Mouse (Mus musculus): ENCODE data around the gene Hrc.

Hrc gene

DNA sequence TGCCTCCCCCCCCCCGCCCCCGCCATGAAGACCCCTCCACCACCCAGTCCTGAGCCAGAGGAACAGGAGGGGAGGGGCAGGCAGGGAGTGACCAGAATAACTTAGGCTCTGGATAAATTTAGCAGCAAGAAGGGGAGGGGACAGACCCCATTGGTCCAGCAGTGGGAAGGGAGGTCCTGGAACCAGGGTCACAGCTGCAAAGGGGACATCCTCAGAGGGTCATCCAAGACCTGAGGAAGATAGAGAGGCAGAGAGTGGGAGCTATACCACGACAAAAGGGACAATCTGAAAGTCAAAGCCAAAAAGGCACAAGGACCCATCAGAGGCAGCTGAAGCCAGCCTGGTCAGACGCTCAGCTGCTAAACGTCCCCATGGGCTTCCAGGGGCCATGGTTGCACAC is at the start of gene Hrc:
Gene Hrc (plus strand): TSS at position 235 of the 400 bp plus-strand sequence.
- no peak for DNase-seq

DNA sequence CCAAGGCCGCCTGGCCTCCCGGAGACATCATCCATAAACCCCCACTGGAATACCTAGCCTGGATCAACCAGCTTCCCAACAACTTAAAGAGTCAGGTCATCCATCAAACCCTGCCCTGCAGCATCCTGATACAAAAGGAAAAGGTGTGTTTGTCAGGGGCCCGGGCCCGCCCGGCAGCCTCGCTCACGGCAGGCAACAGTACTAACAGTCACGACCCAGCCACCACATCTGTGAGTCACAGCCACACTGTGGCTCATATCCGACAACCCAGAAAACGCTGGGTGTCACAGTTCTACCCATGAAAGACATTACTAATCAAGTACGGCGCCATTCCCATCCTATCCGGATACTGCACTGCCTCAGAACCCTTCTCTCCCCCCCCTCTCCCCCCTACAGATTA is 48.6 kb upstream of the Hrc start:
- DNase-seq: no peak

DNA sequence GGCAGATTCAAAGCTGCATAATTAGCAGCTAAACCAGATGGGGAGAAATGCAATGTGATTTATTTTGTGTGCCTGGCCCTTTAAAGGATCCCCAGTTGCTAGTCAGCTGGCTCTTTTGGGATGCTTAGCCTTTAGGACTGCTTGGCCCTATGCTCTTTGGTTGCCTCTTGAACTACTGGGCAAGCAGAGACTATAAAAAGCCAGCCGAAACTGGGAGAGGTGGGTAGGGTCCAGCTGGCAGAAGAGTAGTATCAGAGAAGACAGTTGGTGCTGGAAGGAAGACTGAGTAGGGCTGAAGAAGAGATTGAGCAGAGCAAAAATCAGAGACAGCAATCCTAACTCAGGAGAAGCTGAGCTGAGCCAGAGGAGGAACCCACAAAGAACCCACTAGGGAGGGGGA is 38.5 kb upstream of the Hrc start:
- DNase-seq: no peak

DNA sequence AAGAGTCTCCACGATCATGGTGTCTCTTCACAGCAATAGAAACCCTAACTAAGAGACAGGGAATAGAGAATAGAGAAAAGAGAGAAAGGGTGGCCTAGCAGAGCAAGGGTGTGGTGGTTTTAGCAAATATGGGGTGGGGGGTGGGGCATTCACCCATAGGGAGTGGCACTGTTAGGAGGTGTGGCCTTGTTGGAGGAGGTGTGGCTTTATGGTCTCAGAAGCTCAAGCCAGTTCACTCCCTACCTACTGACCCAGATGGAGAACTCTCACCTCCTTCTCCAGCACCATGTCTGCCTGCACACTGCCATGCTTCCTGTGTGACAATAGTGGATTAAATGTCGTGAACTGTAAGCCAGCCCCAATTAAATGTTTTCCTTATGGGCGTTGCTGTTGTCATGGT is 37.5 kb upstream of the Hrc start:
- DNase-seq: no peak

DNA sequence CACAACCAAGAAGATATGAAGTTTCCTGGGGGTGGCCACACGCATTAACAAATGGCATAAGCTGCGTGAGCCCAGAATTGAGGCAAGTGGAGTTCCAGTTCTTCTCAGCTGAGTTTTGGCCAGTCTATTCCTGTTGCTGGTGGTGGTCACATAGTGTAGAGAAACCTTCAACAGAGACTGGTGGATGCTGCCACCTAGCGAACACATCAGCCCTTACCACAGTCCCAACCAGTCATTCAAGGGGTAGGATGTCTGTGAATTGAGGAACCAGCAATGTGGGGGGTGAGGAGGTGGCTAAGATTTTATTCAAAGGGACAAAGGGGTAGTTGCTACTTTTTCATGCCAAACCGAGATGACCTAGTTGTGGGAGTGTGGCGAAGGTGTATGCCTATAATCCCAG is 35.3 kb upstream of the Hrc start:
- DNase-seq: peak; percentile 51

DNA sequence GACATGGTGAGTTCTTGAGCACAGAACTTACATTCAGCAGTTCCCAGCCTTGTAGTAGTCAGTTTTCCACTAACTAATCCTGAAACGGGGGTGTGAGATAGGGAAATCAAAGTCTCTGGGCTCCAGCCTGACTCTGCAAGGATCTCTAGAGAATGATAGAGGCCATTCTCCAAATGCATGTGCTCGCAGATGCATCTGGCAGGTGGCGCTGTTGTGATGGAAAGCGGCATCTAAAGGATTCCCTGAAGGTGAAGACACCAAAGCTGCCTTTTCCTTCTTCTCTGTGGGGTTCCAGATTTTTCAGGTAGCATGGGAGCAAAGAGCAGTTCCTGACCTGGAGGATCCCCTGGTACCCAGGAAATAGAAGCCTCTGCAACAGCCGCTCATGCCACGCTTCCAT is 34.8 kb upstream of the Hrc start:
- DNase-seq: peak; percentile 77

DNA sequence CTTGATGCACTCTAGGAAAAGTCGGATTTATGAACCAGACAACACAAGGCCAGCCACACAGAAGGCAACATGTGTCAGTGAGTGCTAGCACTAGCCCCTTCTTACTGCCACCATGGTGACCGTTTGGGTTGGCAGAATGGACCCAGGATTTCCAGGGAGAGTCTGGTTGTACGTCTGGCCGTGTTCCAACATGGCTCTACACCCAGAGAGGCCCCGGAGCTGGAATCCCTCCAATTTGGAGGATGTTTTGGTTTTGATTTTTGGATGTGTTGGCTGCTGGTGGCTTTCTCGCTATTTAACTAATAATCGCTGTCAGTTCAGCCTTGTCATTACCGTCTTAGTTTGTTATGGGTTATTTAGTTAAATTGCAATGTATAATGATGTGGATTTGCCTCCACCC is 32.5 kb upstream of the Hrc start:
- no peak for DNase-seq

DNA sequence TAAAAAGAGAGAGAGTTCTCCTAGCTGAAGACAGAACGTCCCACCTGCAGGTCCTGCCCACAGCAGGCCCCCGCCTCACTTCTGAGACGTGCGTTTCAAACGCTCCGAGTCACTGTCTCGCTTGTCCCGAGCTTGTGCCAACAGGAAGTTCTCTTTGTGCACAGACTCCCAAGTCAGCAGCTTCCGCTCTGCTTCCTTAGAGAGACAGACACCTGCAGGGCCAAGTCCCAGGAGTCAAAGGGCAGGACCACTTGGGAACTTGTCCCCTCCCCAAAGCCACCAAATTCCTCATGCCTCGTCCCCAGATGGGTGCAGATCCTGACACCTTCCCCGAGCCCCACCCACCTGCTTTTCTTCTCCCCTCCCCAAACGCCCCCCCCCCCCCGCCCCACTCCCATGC is 30.2 kb upstream of the Hrc start:
- no peak for DNase-seq

DNA sequence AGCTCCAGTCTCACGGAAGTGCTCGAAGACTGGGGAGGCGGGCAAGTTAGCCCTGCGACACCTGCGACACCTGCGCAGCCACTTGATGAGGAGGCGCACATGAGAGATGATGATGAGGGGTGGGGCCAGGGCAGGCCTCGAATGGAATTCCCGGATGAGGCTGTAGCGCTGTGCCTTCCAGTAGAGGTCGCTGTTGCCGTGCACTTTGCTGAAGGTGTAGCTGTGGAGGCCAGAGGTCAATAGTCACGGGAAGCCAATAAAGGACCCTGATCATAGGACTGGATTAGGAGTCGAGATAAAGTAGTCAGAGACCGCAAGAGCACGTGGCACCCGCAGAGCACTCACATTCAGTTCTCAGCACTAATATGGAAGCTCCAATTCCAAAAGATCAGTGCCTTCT is 29.8 kb upstream of the Hrc start:
- peak; percentile 70 for DNase-seq

DNA sequence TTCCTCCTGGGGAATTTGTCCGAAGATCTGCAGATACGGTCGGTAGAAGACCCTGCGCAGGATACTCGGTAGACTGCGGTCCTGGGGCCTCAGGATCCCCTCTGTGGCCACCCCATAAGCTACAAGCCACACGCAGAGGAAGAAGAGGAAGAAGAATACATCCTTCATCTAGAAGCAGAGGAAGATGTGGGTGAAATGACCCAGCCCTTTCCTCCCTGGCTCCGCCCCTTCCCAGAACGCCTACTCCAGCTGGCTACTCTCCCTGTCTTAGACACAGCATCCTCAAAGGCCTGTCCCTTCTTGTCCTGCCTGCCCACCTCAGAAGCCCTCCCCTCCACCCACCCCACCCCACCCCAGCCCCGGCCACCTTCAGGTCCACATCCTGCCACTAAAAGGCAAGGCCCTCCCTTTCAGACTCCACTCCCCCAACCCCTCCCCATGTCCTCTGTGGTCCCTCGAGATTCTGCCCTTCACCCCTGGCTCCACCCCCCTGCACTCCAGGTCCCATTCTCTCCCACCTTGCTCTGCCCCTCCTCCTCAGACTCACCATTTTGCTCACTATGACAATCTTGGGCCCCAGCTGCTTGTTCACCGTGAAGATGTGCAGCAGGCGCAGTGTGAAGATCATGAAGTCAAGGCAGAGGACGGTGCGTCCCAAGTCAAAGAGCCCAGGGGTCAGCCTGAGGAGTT is 26.4 kb upstream of the Hrc start:
- no peak for DNase-seq

DNA sequence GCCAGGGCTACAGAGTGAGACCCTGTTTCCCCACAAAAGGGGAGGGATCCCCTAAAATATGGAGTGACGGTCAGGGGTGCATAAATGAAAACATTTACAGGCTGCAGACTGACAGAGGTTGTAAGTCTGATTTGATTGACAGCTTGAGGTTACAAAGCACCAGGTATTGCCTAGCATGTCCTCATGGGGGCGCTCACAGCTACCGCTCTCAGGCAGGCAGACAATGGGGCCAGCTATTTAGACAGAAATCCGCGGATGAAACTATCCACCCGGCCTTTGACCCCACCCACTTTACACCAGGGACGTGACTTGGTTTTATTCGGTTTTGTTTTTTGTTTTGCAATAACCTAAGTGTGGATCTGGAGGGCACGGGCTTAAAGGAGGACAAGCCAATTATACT is 25.6 kb upstream of the Hrc start:
- DNase-seq: peak; percentile 61

DNA sequence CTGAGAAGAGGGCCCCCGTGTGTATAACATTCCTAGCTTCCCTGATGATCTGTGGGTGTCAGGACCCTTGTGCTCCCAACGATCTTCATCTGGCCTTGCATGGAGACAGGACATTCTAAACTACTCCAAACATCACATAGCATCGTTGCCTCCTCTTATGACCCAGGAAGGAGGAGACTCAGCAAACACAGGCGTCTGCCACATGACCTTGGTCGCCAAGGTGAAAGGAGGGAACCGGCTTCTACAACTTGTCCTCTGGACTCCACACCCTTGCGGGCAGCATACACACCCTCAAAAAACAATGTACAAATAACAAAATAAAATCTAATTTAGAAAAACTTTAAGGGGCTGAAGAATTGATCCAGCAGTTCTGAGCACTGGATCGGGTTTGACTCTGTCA is 23.1 kb upstream of the Hrc start:
- no peak for DNase-seq

DNA sequence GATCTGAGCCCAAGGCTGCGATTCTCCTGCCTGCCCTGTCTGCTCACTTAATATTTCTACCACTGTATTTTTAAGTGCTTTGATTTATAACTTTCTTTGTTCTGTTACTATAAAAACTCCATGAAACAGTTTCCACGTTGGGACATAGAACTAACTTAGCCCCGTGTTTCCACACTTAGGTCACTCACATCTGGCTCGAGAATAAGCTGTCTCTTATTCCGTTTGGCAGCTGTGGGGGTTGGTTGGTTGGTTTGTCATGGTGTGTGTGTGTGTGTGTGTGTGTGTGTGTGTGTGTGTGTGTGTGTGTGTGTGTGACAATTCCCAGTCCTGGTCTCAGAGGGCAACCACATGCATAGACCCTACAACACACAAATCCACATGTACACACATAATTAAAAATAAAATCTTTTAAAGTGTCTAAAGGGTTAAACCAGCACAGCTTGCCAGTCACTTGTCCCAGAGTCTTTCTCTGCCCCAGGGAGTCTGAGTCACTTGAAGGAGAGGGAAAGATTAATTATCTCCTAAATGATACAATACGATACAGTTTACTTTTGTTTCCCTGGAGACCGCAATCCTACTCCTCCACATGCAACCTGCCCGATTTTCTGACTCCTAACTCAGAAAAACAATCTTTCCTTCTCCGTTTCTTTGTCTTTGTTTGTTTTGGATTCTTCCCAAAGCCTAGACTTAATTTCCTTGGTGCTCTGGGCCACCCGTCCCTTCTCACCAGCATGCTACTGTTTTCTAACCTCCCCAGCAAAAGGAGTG is 22.2 kb upstream of the Hrc start:
- DNase-seq: no peak

DNA sequence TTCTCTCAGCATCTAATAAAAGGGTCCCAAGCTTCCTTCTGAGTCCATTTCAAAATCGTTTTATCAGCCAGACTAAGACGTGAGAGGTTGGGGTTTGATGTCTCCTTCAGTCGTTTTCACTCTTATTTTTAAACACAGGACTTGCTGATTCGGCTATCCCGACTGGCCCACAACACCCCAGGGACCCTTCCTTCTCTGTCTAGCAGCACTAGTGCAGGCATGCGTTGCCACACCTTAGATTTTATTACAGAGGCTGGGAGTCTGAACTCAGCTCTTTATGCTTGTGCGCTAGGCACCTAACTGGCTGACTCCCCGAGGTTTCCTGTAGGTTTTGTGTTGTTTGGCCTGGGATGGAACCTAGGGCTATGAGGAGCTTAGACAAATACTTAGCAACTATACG is 21.6 kb upstream of the Hrc start:
- DNase-seq: no peak

DNA sequence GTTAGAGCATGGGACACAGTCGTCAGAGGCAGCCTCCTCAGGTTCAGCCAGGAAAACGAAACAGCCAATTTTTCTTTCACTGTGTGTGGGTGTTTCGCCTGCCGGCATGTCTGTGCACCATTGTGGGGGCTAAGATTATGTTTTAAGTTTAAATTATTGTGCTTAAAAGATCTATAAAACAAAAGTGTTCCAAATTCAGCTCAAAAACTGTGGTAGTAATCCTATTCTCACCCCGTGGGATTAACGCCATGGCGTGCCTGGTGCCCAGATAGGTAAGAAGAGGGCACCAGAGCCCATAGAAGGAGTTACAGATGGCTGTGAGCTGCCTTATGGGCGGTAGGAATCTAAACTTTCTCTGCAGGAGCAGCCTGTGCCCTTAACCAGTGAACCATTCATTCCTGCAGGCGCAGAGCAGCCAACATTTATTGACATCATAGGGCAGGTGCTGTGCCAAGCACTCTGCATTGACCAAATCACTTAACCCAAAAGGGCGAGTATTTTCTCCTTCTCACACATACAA is 19.8 kb upstream of the Hrc start:
- peak; percentile 64 for DNase-seq

DNA sequence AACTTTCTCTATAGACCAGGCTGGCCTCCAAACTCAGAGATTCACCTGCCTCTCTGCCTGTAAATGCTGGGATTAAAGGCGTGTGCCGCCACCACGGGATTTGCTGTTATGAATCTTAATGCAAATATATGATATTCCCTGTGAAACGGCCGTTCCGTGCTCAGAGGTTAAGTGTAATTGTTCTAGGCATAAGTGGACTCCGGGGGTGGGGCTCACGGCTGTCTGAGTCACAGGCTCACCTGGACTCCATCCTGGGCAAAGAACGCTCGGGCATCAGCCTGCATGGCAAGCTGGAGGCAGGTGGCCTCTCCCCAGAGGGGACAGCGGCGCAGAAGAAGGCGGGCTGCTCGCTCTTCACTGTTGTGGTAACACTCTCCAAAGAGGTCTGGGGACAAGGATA is 18.6 kb upstream of the Hrc start:
- DNase-seq: no peak

DNA sequence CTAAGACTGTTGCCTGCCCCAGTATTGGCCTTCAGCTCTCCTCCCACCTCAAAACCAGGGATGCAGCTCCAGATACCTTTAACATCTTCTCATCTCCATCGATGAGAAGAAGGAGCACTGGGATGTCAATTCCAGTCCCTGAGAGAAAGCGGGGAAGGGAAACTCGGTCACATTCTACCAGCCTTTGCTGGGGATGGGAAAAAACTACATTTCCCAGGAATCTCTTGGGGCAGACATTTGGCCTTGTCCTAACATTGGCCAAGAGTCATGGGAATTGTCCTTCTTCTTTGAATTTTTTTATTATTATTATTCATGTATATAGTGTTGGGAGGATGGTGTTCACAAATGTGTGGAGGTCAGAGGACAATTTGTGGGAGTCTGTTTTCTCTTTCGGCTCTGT is 12.8 kb upstream of the Hrc start:
- DNase-seq: no peak

DNA sequence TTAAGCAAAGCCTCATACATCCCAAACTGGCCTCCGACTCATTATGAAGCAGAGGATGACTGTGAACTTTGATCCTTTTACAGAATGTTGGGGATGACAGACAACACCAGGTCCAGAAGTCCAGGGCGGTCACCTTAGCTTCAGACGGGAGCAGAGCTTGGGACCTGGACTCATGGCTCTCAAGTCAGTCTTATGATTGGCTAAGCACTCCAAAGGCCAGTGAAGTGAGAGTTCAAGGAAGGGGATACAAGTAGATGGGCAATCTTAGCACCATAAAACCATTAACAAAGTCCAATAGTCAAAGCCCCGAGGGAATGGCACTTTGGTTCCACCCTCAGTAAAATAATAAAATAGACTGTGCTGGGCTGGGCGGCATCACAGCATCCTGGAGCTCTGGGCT is 12.0 kb upstream of the Hrc start:
- DNase-seq: no peak

DNA sequence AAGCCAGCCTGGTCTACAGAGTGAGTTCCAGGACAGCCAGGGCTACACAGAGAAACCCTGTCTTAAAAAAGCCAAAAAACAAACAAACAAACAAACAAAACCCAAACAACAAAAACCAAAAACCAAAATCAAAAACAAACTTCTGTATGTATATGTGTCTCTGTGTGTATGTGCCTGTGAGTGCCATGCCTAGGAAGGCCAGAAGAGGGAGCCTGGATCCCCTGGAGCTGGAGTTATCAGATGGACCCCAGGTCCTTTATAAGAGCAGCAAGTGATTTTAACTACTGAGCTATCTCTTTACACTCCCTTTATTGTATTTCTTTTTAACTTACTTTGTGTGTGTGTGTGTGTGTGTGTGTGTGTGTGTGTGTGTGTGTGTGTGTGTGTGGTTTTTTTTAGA is 9.3 kb upstream of the Hrc start:
- no peak for DNase-seq

DNA sequence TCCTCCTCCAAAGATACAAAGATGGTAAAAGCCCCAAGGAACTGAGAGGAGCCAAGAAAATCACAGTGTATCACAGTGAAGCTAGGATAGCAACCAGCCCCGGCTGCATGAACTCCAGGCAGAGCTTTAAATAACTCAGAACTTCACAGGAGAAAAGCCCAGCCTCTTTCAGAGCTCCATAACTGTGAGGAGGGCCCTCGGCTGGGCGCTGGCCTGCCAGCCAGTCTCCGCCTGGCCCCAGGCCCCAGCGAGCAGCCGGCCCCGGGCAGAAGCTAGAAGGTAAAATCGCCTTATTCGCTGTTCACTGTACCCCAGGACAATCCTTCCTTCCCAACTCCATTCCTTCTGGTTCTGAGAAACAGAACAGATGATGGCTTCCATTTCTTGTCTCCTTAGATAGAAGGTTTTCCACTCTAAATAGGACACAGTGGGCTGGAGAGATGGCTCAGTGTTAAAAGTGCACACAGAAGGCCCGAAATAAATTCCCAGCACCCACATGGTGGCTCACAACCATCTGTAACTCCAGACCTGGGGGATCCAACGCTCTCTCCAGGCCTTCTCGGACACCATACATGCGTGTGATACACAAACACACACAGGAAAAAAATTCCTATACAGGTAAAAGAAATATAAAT is 6.1 kb upstream of the Hrc start:
- DNase-seq: no peak

DNA sequence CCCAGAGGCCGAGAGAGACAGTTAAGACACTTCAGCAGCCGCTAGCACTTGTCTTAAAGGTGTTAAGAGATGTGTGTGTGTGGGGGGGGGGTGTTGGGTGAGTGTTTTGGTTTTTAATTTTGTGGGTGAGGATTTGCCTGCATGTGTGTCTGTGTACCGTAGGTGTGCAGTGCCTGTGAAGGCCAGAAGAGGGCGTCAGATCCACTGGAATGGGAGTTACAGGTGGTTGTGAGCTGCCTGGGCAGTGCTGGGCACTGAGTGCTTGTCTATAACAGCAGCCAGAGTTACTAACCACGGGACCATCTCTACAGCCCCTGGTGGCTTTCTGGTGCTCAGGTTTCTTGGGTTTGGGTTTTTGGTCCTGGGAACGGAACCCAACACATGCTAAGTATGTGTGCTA is 3.6 kb upstream of the Hrc start:
- DNase-seq: no peak

DNA sequence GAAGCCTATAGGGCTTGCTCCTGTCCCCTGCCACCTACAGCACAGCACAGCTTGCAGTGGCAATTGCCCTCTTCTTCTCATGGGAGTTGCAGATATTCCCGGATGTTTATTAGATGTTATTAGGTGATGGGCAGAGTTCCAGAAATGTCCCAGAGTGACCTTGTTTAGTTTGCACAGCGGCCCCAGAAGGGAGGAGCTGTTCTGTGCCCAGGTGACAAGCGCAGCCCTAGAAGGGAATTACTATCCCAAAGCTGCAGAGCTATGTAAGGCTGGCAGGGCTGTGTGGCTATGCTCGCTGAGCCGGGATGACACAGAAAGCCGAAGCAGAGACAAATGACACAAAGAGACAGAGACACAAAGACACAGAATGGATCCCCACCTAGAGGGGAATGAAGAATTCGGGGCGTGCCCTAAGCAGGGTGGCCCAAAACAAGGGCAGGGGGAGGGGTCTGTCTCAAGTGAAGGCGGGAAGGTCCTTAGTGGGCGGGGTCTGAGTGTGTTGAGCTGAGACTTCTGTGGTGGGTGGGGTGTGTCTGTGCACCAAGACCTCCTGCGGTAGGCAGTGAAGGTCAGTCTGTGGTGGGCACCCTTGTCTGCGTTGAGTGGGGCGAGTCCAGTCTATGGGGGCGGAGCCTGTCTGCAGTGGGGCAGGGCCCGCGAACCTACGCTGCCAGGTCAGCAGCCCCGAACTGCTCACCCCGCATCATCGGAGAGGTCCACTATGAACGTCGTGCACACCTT is 2.2 kb upstream of the Hrc start:
- peak; percentile 61 for DNase-seq

DNA sequence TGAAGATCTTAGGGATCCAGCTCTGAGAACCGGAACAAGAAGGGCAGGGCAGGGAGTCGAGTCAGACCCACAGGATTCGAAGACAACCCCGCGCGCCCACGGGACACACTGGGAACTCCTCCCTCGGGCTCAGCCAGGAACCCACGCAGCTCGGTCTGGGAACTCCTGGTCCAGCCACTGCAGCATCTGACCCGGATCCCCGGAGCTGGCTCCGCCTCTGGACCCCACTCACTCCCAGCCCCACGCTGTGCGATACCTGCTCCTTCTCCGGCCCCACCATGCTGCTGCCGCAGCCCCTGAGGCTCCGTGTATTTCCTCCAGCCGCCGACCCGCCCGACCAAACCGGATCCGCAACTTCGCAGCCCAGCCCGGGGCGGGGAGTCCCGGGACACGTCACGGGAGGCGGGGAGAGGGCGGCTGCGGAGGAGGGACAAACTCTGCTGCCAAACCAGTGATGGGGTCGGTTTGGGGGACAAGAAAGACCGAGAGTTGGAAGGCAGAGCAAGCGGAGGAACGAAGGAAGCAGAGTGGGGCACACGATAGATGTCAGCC is 1.6 kb upstream of the Hrc start, which contains the start of gene Trpm4:
Gene Trpm4 (minus strand): TSS at position 350 of the 552 bp plus-strand sequence.
- DNase-seq: peak; percentile 89

Measured in kidney, adult 18-20 months (tissue).